Mouse (Mus musculus): ENCODE data around the gene Adgra1. TPM values are rescaled to one million over a fixed set of nuclear protein-coding genes. Genes with fewer than 3 reads are reported as not detected.

The Adgra1 gene
- total RNA-seq, 2 experiments from 2014 or later: not detected

- DNase-seq (ENCODE audit: low spot score): no peak
Observed at GRCm38 (mm10) chr7:139850152-139850551, 16.2 kb downstream of the Adgra1 start.

DNA sequence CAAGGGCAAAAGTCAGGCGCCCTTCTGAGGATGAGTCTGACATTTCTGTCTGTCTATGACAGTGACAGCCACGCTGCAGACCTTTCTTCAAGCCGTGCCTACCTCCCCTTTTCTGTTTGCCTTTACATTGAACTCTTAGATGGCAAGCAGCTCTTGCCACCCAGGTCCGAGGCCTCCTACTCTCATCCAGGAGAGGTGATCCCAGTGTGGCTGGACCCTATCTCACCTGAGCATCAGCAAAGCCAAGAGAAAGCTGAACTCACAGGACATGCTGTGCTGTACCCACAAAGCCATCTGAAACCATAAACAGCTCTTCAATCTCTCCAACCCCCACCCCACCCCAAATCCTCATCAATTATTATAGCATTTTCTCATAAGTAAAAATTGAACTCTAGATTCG lies 16.7 kb downstream of the Adgra1 start:
- no peak for DNase-seq (ENCODE audit: low spot score)

- DNase-seq (ENCODE audit: low spot score): no peak
Observed at GRCm38 (mm10) chr7:139851098-139851497, 17.1 kb downstream of the Adgra1 start.

- no peak for DNase-seq (ENCODE audit: low spot score)
Observed at GRCm38 (mm10) chr7:139855261-139855660, 21.3 kb downstream of the Adgra1 start.

- DNase-seq (ENCODE audit: low spot score): peak; percentile 65
Observed at GRCm38 (mm10) chr7:139861411-139861810, 27.4 kb downstream of the Adgra1 start.

DNA sequence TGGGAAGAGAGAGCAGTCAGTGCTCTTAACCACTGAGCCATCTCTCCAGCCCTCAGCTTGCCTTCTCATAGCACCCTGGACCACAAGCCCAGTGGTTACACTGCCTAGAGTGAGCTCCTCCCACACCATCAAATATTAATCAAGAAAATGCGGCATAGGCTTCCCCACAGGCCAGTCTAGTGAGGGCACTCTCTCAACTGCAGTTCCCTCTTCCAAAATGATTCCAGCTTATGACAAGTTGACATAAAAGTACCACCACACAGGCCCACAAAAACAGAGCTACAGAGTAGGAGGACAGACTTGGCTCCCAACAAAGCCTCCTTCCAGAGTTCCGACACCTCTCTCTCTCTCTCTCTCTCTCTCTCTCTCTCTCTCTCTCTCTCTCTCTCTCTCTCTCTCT lies 29.1 kb downstream of the Adgra1 start:
- no peak for DNase-seq (ENCODE audit: low spot score)

- DNase-seq (ENCODE audit: low spot score): no peak
Observed at GRCm38 (mm10) chr7:139864253-139864652, 30.3 kb downstream of the Adgra1 start.

GRCm38 (mm10) chr7:139864871-139865270 lies 30.9 kb downstream of the Adgra1 start:
- no peak for DNase-seq (ENCODE audit: low spot score)

GRCm38 (mm10) chr7:139871014-139871413 lies 37.0 kb downstream of the Adgra1 start:
- no peak for DNase-seq (ENCODE audit: low spot score)

DNA sequence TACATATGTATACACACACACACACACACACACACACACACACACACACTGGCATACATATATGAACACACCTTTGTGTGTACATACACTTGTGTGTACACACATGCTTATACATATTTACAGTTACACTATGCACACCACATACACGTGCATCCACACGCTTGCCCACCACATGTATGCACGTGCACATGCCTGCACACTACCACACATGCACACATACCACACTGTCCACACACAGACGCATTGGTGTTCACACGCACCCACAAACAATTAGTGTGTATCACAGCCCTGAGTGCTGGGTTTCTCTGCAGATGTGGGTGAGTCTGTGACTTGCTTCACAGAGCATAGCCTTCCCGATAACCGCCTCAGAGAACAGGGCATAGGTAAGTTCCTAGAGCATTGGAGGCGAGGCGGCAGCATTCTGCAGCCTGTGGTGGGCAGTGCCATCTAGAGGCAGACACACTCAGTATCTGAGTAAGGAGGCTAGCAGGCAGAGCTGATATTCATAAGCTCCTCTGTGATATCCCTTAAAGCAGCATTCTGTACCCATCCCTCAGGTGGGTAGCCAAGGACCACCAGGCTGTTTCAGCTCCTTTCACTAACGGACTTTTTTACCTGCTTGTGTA lies 43.3 kb downstream of the Adgra1 start:
- DNase-seq (ENCODE audit: low spot score): no peak

DNA sequence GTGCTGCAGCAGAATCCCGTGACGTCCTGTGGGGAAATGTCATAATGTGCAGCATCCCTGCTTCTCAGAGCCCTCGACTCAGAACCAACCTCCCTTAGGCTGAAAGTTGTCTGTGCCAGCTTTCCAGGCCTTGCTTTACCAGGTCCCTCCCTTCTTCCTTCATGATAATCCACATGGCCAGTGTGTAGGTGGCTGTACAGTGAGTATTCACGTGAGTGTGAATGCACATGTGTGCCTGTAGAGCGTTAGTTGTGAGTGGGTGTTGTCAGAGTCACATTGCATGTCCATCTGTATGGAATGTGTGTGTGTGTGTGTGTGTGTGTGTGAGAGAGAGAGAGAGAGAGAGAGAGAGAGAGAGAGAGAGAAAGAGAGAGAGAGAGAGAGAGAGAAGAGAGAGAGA lies 44.1 kb downstream of the Adgra1 start:
- no peak for DNase-seq (ENCODE audit: low spot score)

GRCm38 (mm10) chr7:139878621-139879020 lies 44.6 kb downstream of the Adgra1 start:
- DNase-seq (ENCODE audit: low spot score): no peak

- no peak for DNase-seq (ENCODE audit: low spot score)
Observed at GRCm38 (mm10) chr7:139883545-139883944, 49.6 kb downstream of the Adgra1 start.

DNA sequence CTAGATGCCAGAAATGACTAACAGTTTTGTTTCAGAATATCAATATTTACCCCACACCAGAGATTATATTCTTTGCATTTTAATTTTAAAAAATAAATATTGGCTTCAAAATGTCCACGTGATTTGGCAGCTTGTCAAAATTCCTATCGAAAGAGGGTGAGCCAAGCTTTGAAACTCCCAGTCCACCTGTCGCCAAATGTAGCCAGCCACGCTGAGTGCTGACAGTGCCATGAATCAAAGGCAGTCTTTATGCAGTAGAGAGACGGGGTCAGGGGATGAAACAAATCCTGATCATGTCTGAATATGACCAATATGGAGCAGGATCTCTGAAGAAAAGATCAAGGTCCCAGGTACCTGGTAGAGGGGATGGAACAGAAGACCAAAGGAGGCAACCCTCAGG lies 57.8 kb downstream of the Adgra1 start:
- DNase-seq (ENCODE audit: low spot score): no peak

GRCm38 (mm10) chr7:139894655-139895557 lies 60.9 kb downstream of the Adgra1 start, which contains the start of gene Kndc1:
Gene Kndc1 (plus strand): TSS chr7:139894696.
- no peak for DNase-seq (ENCODE audit: low spot score)

GRCm38 (mm10) chr7:139896271-139896670 lies 62.3 kb downstream of the Adgra1 start:
- DNase-seq (ENCODE audit: low spot score): no peak

DNA sequence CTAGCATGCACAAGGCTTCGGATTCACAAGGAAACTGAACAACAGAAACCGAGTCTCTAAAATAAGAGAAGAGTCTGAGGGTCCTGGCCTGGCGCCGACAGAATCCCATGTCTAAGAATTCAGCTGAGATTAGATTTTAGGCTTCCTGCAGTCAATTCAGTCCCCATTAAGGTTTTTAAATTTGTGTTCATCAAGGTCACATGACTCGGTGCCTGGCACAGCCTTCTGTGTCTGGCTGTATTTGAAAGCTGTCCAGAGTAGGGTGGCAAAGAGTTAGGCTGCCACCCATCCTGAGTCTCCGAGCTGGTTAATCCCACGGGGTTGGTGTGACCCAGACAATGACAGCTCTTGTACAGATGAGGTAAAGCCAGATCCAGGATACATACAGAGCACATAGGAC lies 62.8 kb downstream of the Adgra1 start:
- DNase-seq (ENCODE audit: low spot score): no peak

DNA sequence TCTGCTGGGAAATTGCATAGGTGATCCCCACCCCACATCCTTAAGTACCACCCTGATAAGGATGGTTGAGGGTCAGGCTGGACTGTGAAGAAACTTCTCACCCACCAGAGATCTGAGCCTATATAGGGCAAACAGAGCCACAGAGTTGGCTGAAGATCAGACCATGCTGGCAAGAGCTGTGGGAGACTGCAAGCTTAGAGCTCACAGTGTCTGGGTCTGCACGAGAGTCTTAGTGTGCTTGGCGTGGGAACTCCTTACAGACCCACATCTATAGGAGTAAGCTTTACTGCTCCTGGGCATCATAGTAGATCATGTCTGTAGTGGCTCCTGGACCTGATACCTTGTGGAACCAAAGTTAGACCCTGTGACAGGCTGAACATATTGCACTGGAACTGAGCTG lies 64.6 kb downstream of the Adgra1 start:
- DNase-seq (ENCODE audit: low spot score): no peak

DNA sequence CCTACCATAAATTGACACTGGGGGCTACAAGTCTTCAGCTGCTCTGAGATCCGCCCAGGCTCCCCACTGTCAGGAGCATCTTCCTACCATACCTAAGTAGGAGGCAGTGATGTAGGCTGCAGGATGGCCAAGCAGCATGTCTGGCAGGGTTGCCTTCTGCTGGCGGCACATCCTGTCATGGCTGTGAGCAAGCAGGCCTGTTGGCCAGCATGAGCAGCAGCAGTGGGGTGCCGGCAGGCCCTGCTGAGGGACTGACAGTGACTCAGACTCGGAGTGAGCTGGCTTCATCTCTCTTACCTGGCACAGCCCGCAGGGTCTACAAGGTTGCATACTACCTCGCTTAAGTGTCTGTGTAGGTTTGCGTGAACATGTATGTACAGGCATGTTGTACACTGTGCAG lies 65.5 kb downstream of the Adgra1 start:
- no peak for DNase-seq (ENCODE audit: low spot score)

GRCm38 (mm10) chr7:139900456-139900855 lies 66.5 kb downstream of the Adgra1 start:
- no peak for DNase-seq (ENCODE audit: low spot score)

DNA sequence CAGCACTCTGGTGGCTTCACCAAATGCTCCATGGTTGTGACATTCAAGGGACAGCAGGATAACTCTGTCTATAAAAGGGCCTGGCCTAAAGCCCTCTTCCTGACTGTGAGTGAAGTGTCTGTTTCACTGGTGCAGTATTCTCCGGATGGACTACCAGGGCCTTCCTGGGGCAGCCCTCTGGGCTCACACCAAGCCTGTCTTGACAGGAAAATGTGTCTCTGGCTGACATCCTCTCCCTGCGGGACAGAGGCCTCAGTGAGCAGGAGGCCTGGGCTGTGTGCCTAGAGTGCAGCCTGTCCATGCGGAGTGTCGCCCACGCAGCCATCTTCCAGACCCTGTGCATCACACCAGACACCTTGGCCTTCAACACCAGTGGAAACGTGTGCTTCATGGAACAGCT lies 66.9 kb downstream of the Adgra1 start:
- no peak for DNase-seq (ENCODE audit: low spot score)

DNA sequence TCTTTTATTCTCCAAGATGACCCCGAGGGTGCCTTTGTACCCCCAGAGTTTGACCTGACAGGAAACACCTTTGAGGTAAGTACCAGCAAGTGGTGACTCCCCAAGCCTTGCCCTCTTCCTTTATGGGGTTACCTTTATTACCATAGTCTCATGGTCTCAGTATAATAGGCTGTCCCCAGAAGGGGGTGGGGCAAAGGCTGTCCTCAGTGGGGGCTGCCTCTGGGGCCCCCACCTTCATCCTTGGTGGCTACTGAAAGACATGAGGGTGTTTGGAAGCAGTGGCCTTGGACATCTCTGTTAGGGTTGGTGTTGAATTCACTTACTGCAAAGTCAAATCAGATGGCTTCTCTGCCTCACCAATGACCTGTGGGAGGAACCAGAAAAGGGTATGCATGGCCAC lies 68.0 kb downstream of the Adgra1 start:
- no peak for DNase-seq (ENCODE audit: low spot score)

- no peak for DNase-seq (ENCODE audit: low spot score)
Observed at GRCm38 (mm10) chr7:139905261-139905660, 71.3 kb downstream of the Adgra1 start.

Measured in gastrocnemius, adult 18-20 months (tissue).